Mouse (Mus musculus) lung, postnatal 0 days (tissue): ENCODE data around the gene Ifitm7.

Experiments used
- CTCF ChIP-seq: IDR thresholded peaks from 2 replicates; pipeline ENCODE4 v1.5.1; 2016; ENCODE audit warnings: antibody characterized with exemption, mild to moderate bottlenecking
- EP300 ChIP-seq: IDR thresholded peaks from 2 replicates; pipeline ENCODE4 v1.6.1; 2016; ENCODE audit warnings: antibody characterized with exemption, mild to moderate bottlenecking, control low read depth

DNA sequence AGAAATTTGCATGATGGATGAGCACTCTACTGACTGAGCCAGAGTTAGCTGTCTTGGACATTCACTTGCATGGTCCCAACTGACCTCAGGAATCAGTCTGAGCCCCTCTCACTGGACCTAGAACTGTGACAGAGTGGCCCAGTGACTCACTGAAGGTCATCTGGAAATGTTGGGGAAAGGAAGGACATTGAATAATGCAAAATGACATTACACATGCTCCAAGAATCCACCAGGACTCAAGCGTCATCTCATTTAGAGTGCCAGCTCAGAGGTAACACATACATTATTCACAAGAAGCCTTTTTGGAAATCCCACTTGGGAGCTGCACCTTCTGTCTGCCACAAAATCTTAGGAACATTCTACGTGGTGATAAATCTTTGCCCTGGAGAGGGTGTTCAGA lies 43.2 kb upstream of the Ifitm7 start:
- no peak for TF ChIP-seq CTCF
- TF ChIP-seq EP300: no peak
